Mouse (Mus musculus) hindbrain, embryonic 14.5 days (tissue): ENCODE results near the gene AI661453. TPM values are rescaled to one million over a fixed set of nuclear protein-coding genes. Genes with fewer than 3 reads are reported as not detected.
A peak's percentile ranks its signal among the peaks of the same experiment; 100 is the strongest.

Experiments
- ATAC-seq: fragments of 200-750 bp; cut with Nextera tagmentation; 2 replicates; pipeline ENCODE4 v1.8.0; 2017; ENCODE audit warnings: moderate number of reproducible peaks, mild to moderate bottlenecking, moderate TSS enrichment, moderate library complexity; ENCODE audit not compliant: low FRiP score
- DNase-seq: peaks from one replicate; pipeline ENCODE4 v3.0.0-alpha.2; 2015; ENCODE audit warnings: low spot score
- H3K27ac ChIP-seq: fragments of 300-500 bp; sonication (generic); 2 replicates; pipeline ENCODE4 v1.5.1; 2014; ENCODE audit warnings: mild to moderate bottlenecking, moderate library complexity
- H3K27me3 ChIP-seq: fragments of 300-500 bp; sonication (generic); 2 replicates; pipeline ENCODE4 v1.6.1; 2014; ENCODE audit warnings: mild to moderate bottlenecking, low read length, mixed read lengths; ENCODE audit not compliant: control insufficient read depth, insufficient read depth
- H3K36me3 ChIP-seq: fragments of 300-500 bp; sonication (generic); replicated peaks from 2 replicates; pipeline ENCODE4 v1.6.1; 2014; ENCODE audit not compliant: control insufficient read depth, insufficient read depth
- H3K4me1 ChIP-seq: fragments of 300-500 bp; sonication (generic); replicated peaks from 2 replicates; pipeline ENCODE4 v1.6.1; 2014; ENCODE audit warnings: antibody characterized with exemption, low read length, mixed read lengths; ENCODE audit not compliant: control insufficient read depth, insufficient read depth
- H3K4me2 ChIP-seq: fragments of 300-500 bp; sonication (generic); replicated peaks from 2 replicates; pipeline ENCODE4 v1.6.1; 2014; ENCODE audit warnings: mild to moderate bottlenecking, moderate library complexity
- H3K4me3 ChIP-seq: fragments of 300-500 bp; sonication (generic); replicated peaks from 2 replicates; pipeline ENCODE4 v1.5.1; 2014; ENCODE audit warnings: mild to moderate bottlenecking, low read length
- H3K9ac ChIP-seq: fragments of 300-500 bp; sonication (generic); 2 replicates; pipeline ENCODE4 v1.6.1; 2014
- H3K9me3 ChIP-seq: fragments of 300-500 bp; sonication (generic); 2 replicates; pipeline ENCODE4 v1.6.1; 2016; ENCODE audit warnings: low read length; ENCODE audit not compliant: control insufficient read depth
- WGBS: fragments of 180-500 bp; shearing (Covaris S2); extraction: QIAGEN DNeasy Blood & Tissue Kit; methylation state at CpG from one replicate; pipeline ENCODE4 v1.1.7; 2014; 5-methylcytosine and 5-hydroxymethylcytosine counted together
- polyA plus RNA-seq: library from polyadenylated mRNA; unstranded; fragments of >200 nt; fragmentation: Nextera tagmentation; extraction: Ambion mirVana; gene quantifications from 2 replicates; pipeline ENCODE4 v1.2.1, GENCODE M21; 2014

AI661453 gene
- polyA plus RNA-seq, 1 experiment from 2014 or later, result 0.23 TPM

GRCm38 (mm10) chr17:47461688-47462087 is 25.3 kb downstream of the AI661453 start:
- DNase-seq (no peak), ATAC-seq (no peak)
- no peak overlapping the region for H3K27ac ChIP-seq
- H3K4me1 ChIP-seq, result no peaks in the 10 kb centered on the region
- no peaks in the 10 kb centered on the region for H3K36me3 ChIP-seq
- WGBS, result 79% methylated on average over 3 of the region's 3 CpGs
- no peak overlapping the region for H3K4me2 ChIP-seq
- H3K4me3 ChIP-seq, result no peak overlapping the region
- H3K27me3 ChIP-seq, result peaks cover 2% of the 10 kb centered on the region
- H3K9ac ChIP-seq, result no peak overlapping the region
- H3K9me3 ChIP-seq, result no peaks in the 10 kb centered on the region

- Histone ChIP-seq H3K36me3 (no peaks in the 10 kb centered on the region), H3K9ac (no peak overlapping the region), H3K27me3 (peaks cover 7% of the 10 kb centered on the region), H3K4me3 (no peak overlapping the region), H3K4me1 (no peaks in the 10 kb centered on the region), H3K9me3 (no peaks in the 10 kb centered on the region), H3K27ac (no peak overlapping the region), H3K4me2 (no peak overlapping the region)
- DNase-seq (no peak), ATAC-seq (no peak)
- 83% methylated on average over 7 of the region's 7 CpGs for WGBS
Measured at GRCm38 (mm10) chr17:47462209-47462608, 25.8 kb downstream of the AI661453 start.

DNA sequence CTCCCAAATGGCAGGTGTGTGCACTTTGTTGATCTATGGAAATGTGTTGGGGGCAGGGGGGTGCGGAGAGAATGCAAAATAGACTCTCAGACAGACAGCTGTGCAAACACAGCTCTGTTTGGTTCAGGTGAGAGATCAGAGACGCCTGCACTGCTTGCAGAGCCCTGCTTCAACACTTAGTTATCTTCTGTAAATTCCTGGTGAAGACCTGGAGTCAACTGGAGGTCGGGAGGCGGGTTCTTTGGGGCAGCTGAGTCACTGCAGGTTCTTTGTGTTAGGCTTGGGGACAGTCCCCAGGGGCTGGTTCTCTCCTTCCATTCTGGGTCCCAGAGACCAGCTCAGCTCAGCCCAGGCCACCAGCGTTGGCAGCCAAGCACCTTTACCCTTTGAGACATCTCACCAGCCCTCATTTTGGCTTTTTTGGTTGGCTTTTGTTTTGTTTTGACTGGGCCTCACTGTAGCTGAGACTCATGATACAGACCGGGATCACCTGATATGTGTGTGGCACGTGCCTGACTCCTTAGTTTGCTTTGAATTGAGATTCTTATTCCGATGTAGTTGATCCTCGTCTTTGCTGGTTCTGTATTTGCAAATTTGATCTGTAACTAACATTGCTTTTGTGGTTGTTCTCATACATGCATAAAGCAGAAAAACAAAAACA is 26.4 kb downstream of the AI661453 start:
- Histone ChIP-seq H3K4me2 (no peak overlapping the region), H3K9ac (no peak overlapping the region), H3K4me3 (no peak overlapping the region), H3K4me1 (no peaks in the 10 kb centered on the region), H3K36me3 (no peaks in the 10 kb centered on the region), H3K27me3 (peaks cover 14% of the 10 kb centered on the region), H3K9me3 (no peaks in the 10 kb centered on the region), H3K27ac (no peak overlapping the region)
- DNase-seq (no peak), ATAC-seq (no peak)
- 54% methylated on average over 9 of the region's 9 CpGs for WGBS

- 45% methylated on average over 12 of the region's 12 CpGs for WGBS
- peaks cover 28% of the 10 kb centered on the region for H3K27me3 ChIP-seq
- ATAC-seq, result no peak
Measured at GRCm38 (mm10) chr17:47464248-47464965, 28.0 kb downstream of the AI661453 start.

DNA sequence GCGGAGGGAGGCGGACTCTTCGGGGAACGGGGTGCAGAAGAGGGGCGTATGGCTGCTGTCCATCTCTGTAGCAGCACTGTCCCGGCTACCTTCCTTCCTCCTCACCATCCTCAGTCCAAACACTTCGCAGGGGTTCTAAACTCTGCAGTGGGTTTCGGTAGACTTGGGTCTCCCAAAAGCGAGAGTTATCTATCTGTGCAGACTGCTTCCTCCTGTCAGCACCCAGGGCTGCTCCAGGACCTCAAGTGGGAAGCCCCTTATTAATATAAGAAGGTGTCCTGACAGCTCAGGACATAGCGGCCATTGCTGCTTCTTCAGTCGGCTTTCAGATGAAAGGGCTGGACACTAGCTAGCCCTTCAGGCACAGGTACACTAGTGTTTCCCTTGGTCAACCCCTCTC is 28.6 kb downstream of the AI661453 start:
- 80% methylated on average over 11 of the region's 11 CpGs for WGBS
- H3K4me3 ChIP-seq, result no peak overlapping the region

More at GRCm38 (mm10) chr17:47464248-47464965, 28.0 kb downstream of the AI661453 start:
- H3K4me1 ChIP-seq, result no peaks in the 10 kb centered on the region
- H3K36me3 ChIP-seq, result no peaks in the 10 kb centered on the region
- H3K4me2 ChIP-seq, result no peak overlapping the region
- H3K27ac ChIP-seq, result no peak overlapping the region
- H3K9me3 ChIP-seq, result no peaks in the 10 kb centered on the region
- H3K9ac ChIP-seq, result no peak overlapping the region
- no peak overlapping the region for H3K4me3 ChIP-seq
- DNase-seq, result no peak

GRCm38 (mm10) chr17:47466284-47466683 is 29.9 kb downstream of the AI661453 start:
- H3K4me1 ChIP-seq, result no peaks in the 10 kb centered on the region
- DNase-seq (no peak), ATAC-seq (no peak)
- no peak overlapping the region for H3K4me3 ChIP-seq
- H3K4me2 ChIP-seq, result no peak overlapping the region
- no peaks in the 10 kb centered on the region for H3K9me3 ChIP-seq
- no peaks in the 10 kb centered on the region for H3K36me3 ChIP-seq
- peaks cover 29% of the 10 kb centered on the region for H3K27me3 ChIP-seq
- no peak overlapping the region for H3K9ac ChIP-seq
- H3K27ac ChIP-seq, result no peak overlapping the region
- WGBS, result 43% methylated on average over 9 of the region's 9 CpGs

More for the DNA sequence above, 28.6 kb downstream of the AI661453 start:
- Histone ChIP-seq H3K4me2 (no peak overlapping the region), H3K36me3 (no peaks in the 10 kb centered on the region), H3K9ac (no peak overlapping the region), H3K27ac (no peak overlapping the region), H3K9me3 (no peaks in the 10 kb centered on the region), H3K4me1 (no peaks in the 10 kb centered on the region), H3K27me3 (peaks cover 29% of the 10 kb centered on the region)
- no peak for ATAC-seq
- no peak for DNase-seq

DNA sequence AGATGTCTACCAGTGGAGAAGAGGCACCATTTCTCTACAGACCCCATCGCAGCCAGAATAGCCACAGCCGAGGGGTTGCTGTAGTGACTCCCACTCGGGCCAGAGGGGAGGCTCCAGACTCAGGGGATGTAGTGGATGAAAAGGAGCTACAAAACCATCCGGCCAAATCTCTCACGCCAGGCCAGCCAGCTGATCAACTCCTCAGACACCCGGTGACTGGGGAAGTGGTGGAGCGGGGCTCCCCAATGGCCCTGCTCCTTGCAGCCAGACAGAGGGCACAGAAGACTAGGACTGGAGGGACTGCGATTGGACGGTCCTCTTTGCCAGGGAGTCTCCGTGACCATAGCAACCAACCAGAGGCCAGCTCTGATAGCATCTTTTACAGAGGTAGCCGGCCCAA is 31.2 kb downstream of the AI661453 start:
- H3K27me3 ChIP-seq, result peaks cover 29% of the 10 kb centered on the region
- no peaks in the 10 kb centered on the region for H3K36me3 ChIP-seq
- H3K27ac ChIP-seq, result no peak overlapping the region
- H3K9me3 ChIP-seq, result no peaks in the 10 kb centered on the region
- no peak overlapping the region for H3K4me3 ChIP-seq
- H3K9ac ChIP-seq, result no peak overlapping the region
- H3K4me2 ChIP-seq, result no peak overlapping the region
- no peaks in the 10 kb centered on the region for H3K4me1 ChIP-seq
- WGBS, result 56% methylated on average over 11 of the region's 11 CpGs
- DNase-seq (no peak), ATAC-seq (no peak)

DNA sequence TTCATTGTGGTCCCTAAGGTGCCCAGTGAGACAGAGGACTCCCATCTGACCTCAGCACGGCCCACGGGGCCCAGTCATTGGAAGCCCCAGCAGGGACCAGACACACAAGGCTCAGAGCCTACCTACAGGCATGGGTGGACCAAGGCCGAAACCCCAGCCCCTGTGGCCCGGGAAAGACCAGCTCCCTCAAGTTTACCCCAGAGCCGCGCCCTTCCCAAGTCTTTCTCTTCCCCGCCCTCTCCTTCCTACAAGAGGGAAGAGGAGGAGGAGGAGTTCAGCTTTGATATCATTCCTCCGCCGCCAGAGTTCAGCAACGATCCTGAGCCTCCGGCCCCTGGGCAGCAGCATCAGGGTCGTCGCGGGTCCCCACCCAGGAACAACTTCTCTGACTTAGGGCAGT is 31.6 kb downstream of the AI661453 start:
- ATAC-seq (no peak), DNase-seq (no peak)
- 11% methylated on average over 14 of the region's 14 CpGs for WGBS
- no peaks in the 10 kb centered on the region for H3K36me3 ChIP-seq
- 0 out of 2 replicates have a peak overlapping the region, but pooled peaks have one; percentile 8 for H3K4me2 ChIP-seq
- H3K27ac ChIP-seq, result no peak overlapping the region
- H3K4me1 ChIP-seq, result no peaks in the 10 kb centered on the region
- H3K9ac ChIP-seq, result no peak overlapping the region
- H3K9me3 ChIP-seq, result no peaks in the 10 kb centered on the region
- no peak overlapping the region; the same call in 1 of the 2 replicates for H3K4me3 ChIP-seq
- peaks cover 29% of the 10 kb centered on the region for H3K27me3 ChIP-seq

GRCm38 (mm10) chr17:47468466-47468865 is 32.1 kb downstream of the AI661453 start:
- no peak for ATAC-seq
- no peaks in the 10 kb centered on the region for H3K36me3 ChIP-seq
- H3K4me3 ChIP-seq, result no peak overlapping the region; the same call in 1 of the 2 replicates
- 6% methylated on average over 34 of the region's 34 CpGs for WGBS
- peaks cover 29% of the 10 kb centered on the region for H3K27me3 ChIP-seq
- no peak for DNase-seq
- 0 out of 2 replicates have a peak overlapping the region, but pooled peaks have one; percentile 8 for H3K4me2 ChIP-seq
- no peak overlapping the region for H3K27ac ChIP-seq
- H3K9me3 ChIP-seq, result no peaks in the 10 kb centered on the region
- no peak overlapping the region for H3K9ac ChIP-seq
- H3K4me1 ChIP-seq, result no peaks in the 10 kb centered on the region
